Mouse (Mus musculus) lung, postnatal 0 days (tissue): ENCODE measurements at regions not wholly inside any gene's neighbourhood (a gene's known extent, or its start where the extent isn't known, plus 50 kb on each side); places are given as distances from the start of the nearest gene placed in this dataset.
A peak's percentile ranks its signal among the peaks of the same experiment; 100 is the strongest.

Source experiments
- CTCF ChIP-seq: IDR thresholded peaks from 2 replicates; pipeline ENCODE4 v1.5.1; 2016; ENCODE audit warnings: antibody characterized with exemption, mild to moderate bottlenecking
- EP300 ChIP-seq: IDR thresholded peaks from 2 replicates; pipeline ENCODE4 v1.6.1; 2016; ENCODE audit warnings: antibody characterized with exemption, mild to moderate bottlenecking, control low read depth

DNA sequence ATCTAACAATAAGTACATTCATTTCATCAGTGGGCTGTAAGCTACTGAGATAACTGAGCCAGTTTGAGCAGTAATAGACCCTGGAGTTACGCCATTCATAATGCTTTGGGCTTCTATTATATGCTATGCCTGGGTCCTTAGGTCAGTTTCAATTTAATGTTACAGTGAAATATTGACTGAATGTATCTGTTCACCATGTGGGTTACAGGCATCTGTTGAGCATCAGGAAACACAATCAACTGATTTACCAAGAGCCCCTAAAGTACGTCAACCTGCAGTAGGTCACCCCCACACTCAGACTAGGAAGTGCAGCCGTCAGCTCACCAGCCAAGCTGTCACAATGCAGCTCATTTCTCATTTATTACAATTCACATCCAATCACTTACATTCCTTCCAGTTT, 183.5 kb downstream of the Lyplal1 start:
- TF ChIP-seq EP300 (peak; percentile 77), CTCF (no peak)
